Mouse (Mus musculus): ENCODE results near the gene Ntn5.

- TF ChIP-seq CHD2 (IDR thresholded peaks at IDR 0.05; ENCODE audit: low read depth, low read length) (no peak), MAFK (IDR thresholded peaks at IDR 0.05; ENCODE audit: insufficient read depth, low read depth, low read length) (no peak), ZNF384 (IDR thresholded peaks at IDR 0.05; ENCODE audit: low read depth, low read length) (no peak), ZC3H11A (IDR thresholded peaks at IDR 0.05; ENCODE audit: borderline replicate concordance, low read depth, low read length) (no peak)
Measured at GRCm38 (mm10) chr7:45716460-45716857, 32.6 kb downstream of the Ntn5 start.
